Comparison of ENCODE assay signal across 16 mouse cellular contexts in genomic region chr7:16917447-16917846, GRCm38 (mm10). TPM values are rescaled to one million over a fixed set of nuclear protein-coding genes. Genes with fewer than 3 reads are reported as not detected.
"Had no signal": no experiment of that assay in that cellular context is flagged by ENCODE, and none has a peak within 500 bp of the region (broad histone marks: within the 10 kb centered on the region; RNA-seq: fewer than 3 reads in every experiment).

No protein-coding gene starts in this region.

- H3K27me3 ChIP-seq: limb, embryonic 13.5 days; midbrain, embryonic 12.5 days; stomach, embryonic 15.5 days had no signal

- H3K4me3 ChIP-seq: limb, embryonic 13.5 days; midbrain, embryonic 12.5 days; stomach, embryonic 15.5 days had no signal

- H3K4me2 ChIP-seq: limb, embryonic 13.5 days; midbrain, embryonic 12.5 days; stomach, embryonic 15.5 days had no signal

- DNase-seq: kidney, adult 9 months; kidney, postnatal 36 days; lung, adult 18-20 months; retina, postnatal 1 day; thymus, adult 2 months; thymus, postnatal 36 days had no signal

- H3K9ac ChIP-seq: limb, embryonic 13.5 days; liver, embryonic 14.5 days; midbrain, embryonic 12.5 days; stomach, embryonic 15.5 days had no signal

- H3K27ac ChIP-seq: kidney, postnatal 0 days; limb, embryonic 13.5 days; liver, embryonic 14.5 days; midbrain, embryonic 12.5 days; stomach, embryonic 15.5 days had no signal

- H3K9me3 ChIP-seq: limb, embryonic 13.5 days; midbrain, embryonic 12.5 days; stomach, embryonic 15.5 days had no signal

- ATAC-seq: midbrain, embryonic 16.5 days had no signal

RNA-seq across cellular contexts. Expression of gene Ptgir, which starts 11.2 kb away (rescaled TPM):
- total RNA-seq: megakaryocyte-erythroid progenitor cell, adult 5-6 weeks had no signal

RNA-seq across cellular contexts. Expression of gene Gng8, which starts 25.9 kb away (rescaled TPM):
- total RNA-seq: liver, adult 2 months; megakaryocyte-erythroid progenitor cell, adult 5-6 weeks; neutrophil, adult 5-6 weeks had no signal

RNA-seq across cellular contexts. Expression of gene Pnmal2, which starts 27.0 kb away (rescaled TPM):
- total RNA-seq: megakaryocyte-erythroid progenitor cell, adult 5-6 weeks; neutrophil, adult 5-6 weeks had no signal

RNA-seq across cellular contexts. Expression of gene Pnmal1, which starts 42.0 kb away (rescaled TPM):
- total RNA-seq: liver, adult 2 months; megakaryocyte-erythroid progenitor cell, adult 5-6 weeks; neutrophil, adult 5-6 weeks had no signal
- polyA plus RNA-seq: liver, adult 2 months; spleen, adult 2 months; thymus, adult 2 months had no signal
